Comparison of ENCODE assay signal across 23 mouse cellular contexts in the genomic region with DNA sequence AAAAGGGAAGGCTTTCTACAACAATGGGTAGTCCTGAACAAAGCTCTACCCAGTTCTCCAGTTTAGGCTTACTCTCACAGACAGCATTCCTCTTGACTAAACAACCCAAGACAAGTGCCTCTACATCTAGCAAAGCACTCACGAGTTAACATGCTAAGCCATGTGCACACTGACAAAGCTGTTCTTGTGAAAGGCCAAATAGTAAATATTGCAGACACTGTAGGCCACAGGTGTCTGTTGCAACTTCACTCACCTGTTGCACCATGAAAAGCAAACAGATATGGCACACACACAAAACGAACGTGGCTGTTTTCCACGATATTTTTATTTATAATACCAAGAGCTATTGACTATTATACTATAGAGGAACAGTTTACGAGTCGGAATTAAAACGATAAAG. TPM values are rescaled to one million over a fixed set of nuclear protein-coding genes. Genes with fewer than 3 reads are reported as not detected.
DNase-seq lines count a peak whose midpoint lies in the region; ATAC-seq and TF ChIP-seq lines count a peak whose summit lies in the region.
"Had no signal": no experiment of that assay in that cellular context is flagged by ENCODE, and none has a peak within 500 bp of the region (broad histone marks: within the 10 kb centered on the region; RNA-seq: fewer than 3 reads in every experiment).

No protein-coding gene starts in this region.

- no peak overlapping the region for H3K4me3 ChIP-seq in liver, embryonic 14.5 days (ENCODE audit: insufficient read depth in 1 of 2, low read depth in 2 of 2, low read length in 2 of 2)
- no peak overlapping the region for H3K4me3 ChIP-seq in layer of hippocampus, adult 2 months
- H3K4me3 ChIP-seq: embryonic facial prominence, embryonic 10.5 days; forebrain, embryonic 10.5 days; gastrocnemius, adult 2 months; heart, embryonic 12.5 days; hindbrain, embryonic 10.5 days had no signal

- TF ChIP-seq EP300 in liver, embryonic 14.5 days (IDR thresholded peaks at IDR 0.05; ENCODE audit: low read depth) = no peak

- no peak overlapping the region for H3K27ac ChIP-seq in liver, embryonic 14.5 days
- H3K27ac ChIP-seq in layer of hippocampus, adult 2 months = no peak overlapping the region
- H3K27ac ChIP-seq: embryonic facial prominence, embryonic 10.5 days; forebrain, embryonic 10.5 days; gastrocnemius, adult 2 months; hindbrain, embryonic 10.5 days had no signal

- no peak overlapping the region for H3K9ac ChIP-seq in liver, embryonic 14.5 days (replicated peaks)
- H3K9ac ChIP-seq: heart, embryonic 12.5 days had no signal

- peak; percentile 46 to 72 for DNase-seq in lung, adult 18-20 months
- no peak for DNase-seq in lung, postnatal 4 days
- DNase-seq in fat pad, adult 2 months (ENCODE audit: extremely low read depth, low read depth, low spot score) = peak; percentile 26
- peak in 1 of 3 experiments; percentile 19 for DNase-seq in liver, embryonic 14.5 days (ENCODE audit: low read depth in 3 of 3, low spot score in 3 of 3)
- peak; percentile 54 for DNase-seq in lung, postnatal 25 days (ENCODE audit: low spot score)
- DNase-seq in spleen, adult 12 weeks (ENCODE audit: low spot score) = no peak
- no peak for DNase-seq in layer of hippocampus, adult 2 months (ENCODE audit: low spot score in 2 of 2)
- DNase-seq in adrenal gland, postnatal 36 days = no peak
- DNase-seq: adrenal gland, postnatal 14 days; cerebellum, adult 18-20 months; cerebellum, adult 9-11 months; cerebellum, postnatal 36 days; gastrocnemius, adult 2 months; gastrocnemius, postnatal 25 days had no signal

- no peaks in the 10 kb centered on the region for H3K36me3 ChIP-seq in liver, embryonic 14.5 days (replicated peaks; ENCODE audit: control insufficient read depth, insufficient read depth, low read depth)

- no peaks in the 10 kb centered on the region for H3K27me3 ChIP-seq in liver, embryonic 14.5 days (ENCODE audit: control insufficient read depth, insufficient read depth, low read length)
- H3K27me3 ChIP-seq: CH12.LX; heart, embryonic 12.5 days; Patski had no signal

- no peak overlapping the region for H3K4me2 ChIP-seq in liver, embryonic 14.5 days (ENCODE audit: low read depth)
- H3K4me2 ChIP-seq: heart, embryonic 12.5 days had no signal

- H3K9me3 ChIP-seq in liver, embryonic 14.5 days (ENCODE audit: control insufficient read depth, low read length) = no peaks in the 10 kb centered on the region
- H3K9me3 ChIP-seq: embryonic facial prominence, embryonic 10.5 days; forebrain, embryonic 10.5 days; heart, embryonic 12.5 days; hindbrain, embryonic 10.5 days had no signal

- no peak for TF ChIP-seq CTCF in liver, embryonic 14.5 days (IDR thresholded peaks at IDR 0.05; ENCODE audit: low read depth)
- no peak for TF ChIP-seq CTCF in layer of hippocampus, adult 2 months (conservative IDR thresholded peaks at IDR 0.05)

- WGBS in liver, embryonic 14.5 days (ENCODE audit: insufficient replicate concordance) = 67% methylated on average over 7 of the region's 7 CpGs

- no peaks in the 10 kb centered on the region for H3K4me1 ChIP-seq in liver, embryonic 14.5 days (replicated peaks; ENCODE audit: control insufficient read depth in 2 of 2, insufficient read depth in 2 of 2, low read length in 1 of 2)
- H3K4me1 ChIP-seq: embryonic facial prominence, embryonic 10.5 days; forebrain, embryonic 10.5 days; heart, embryonic 12.5 days; hindbrain, embryonic 10.5 days had no signal

- ATAC-seq in liver, embryonic 14.5 days (ENCODE audit: insufficient read depth) = peak; percentile 59
- ATAC-seq: activated CD4-positive, CD25-positive, alpha-beta regulatory T cell, adult 4 months; forebrain, embryonic 14.5 days; Patski had no signal

RNA-seq across cellular contexts. Expression of gene Epb41l5, which starts 18.1 kb away (rescaled TPM):
- 4.0 and 6.4 TPM in 2 replicates for polyA plus RNA-seq in liver, embryonic 14.5 days (2012; rRNA removed)
- 12.9 and 13.1 TPM in 2 replicates for polyA plus RNA-seq in liver, embryonic 14.5 days (2014; fragmentation: Nextera tagmentation; extraction: Ambion mirVana)
- 1 to 10 TPM; 5.5 to 5.9 TPM for total RNA-seq in layer of hippocampus, adult 2 months (2021)
- total RNA-seq in adrenal gland, postnatal 36 days (2021) = 10 to 100 TPM in 1 of 2 experiments, 1 to 10 TPM in 1; 9.1 to 11.9 TPM
- total RNA-seq: granulocyte monocyte progenitor cell, adult 5-6 weeks had no signal

Comparison
In these comparisons a context has a peak if more than half of its experiments do, and no peak if none do; other contexts are left out.
1. DNase-seq: peak in lung, adult 18-20 months (2 of 2), fat pad, adult 2 months (single experiment) and lung, postnatal 25 days (single experiment); none in lung, postnatal 4 days (0 of 2), spleen, adult 12 weeks (single experiment), layer of hippocampus, adult 2 months (0 of 2) and adrenal gland, postnatal 36 days (0 of 2).